Mouse (Mus musculus): ENCODE data around the gene Aars. TPM values are rescaled to one million over a fixed set of nuclear protein-coding genes. Genes with fewer than 3 reads are reported as not detected.

Gene Aars
- polyA plus RNA-seq, 1 experiment from 2014 or later: 51.8 TPM

Small RNA genes lying within 50 kb of the gene (microRNA-seq; reads per million reads assigned to microRNA genes)
- not detected for gene Gm24103
- 1.2 reads per million for gene Mir3473d

Other genes with a start within 250 kb of the Aars start
- gene Il34, start 227.2 kb upstream of the Aars start, polyA plus RNA-seq (2015; fragmentation: Nextera tagmentation; extraction: Ambion mirVana): 0.31 TPM in 1 of 2 replicates, not detected in the other
- 28.4 and 29.7 TPM in 2 replicates for gene Cog4, start 186.5 kb upstream of the Aars start, polyA plus RNA-seq (2015; fragmentation: Nextera tagmentation; extraction: Ambion mirVana)
- gene Sf3b3, start 186.4 kb upstream of the Aars start, polyA plus RNA-seq (2015; fragmentation: Nextera tagmentation; extraction: Ambion mirVana): 56.5 and 58.4 TPM in 2 replicates
- 2.7 and 2.9 TPM in 2 replicates for gene Fuk, start 130.7 kb upstream of the Aars start, polyA plus RNA-seq (2015; fragmentation: Nextera tagmentation; extraction: Ambion mirVana)
- 21.0 and 23.7 TPM in 2 replicates for gene St3gal2, start 113.2 kb upstream of the Aars start, polyA plus RNA-seq (2015; fragmentation: Nextera tagmentation; extraction: Ambion mirVana)
- gene Ddx19a, start 35.3 kb upstream of the Aars start, polyA plus RNA-seq (2015; fragmentation: Nextera tagmentation; extraction: Ambion mirVana): 8.5 and 8.8 TPM in 2 replicates
- gene Ddx19b, start 1.4 kb upstream of the Aars start, polyA plus RNA-seq (2015; fragmentation: Nextera tagmentation; extraction: Ambion mirVana): 2.6 and 2.7 TPM in 2 replicates
- not detected in 2 replicates for gene Exosc6, start 23.2 kb downstream of the Aars start, polyA plus RNA-seq (2015; fragmentation: Nextera tagmentation; extraction: Ambion mirVana)
- not detected in 2 replicates for gene Clec18a, start 59.3 kb downstream of the Aars start, polyA plus RNA-seq (2015; fragmentation: Nextera tagmentation; extraction: Ambion mirVana)
- gene Pdpr, start 61.5 kb downstream of the Aars start, polyA plus RNA-seq (2015; fragmentation: Nextera tagmentation; extraction: Ambion mirVana): 2.5 and 2.9 TPM in 2 replicates
- gene Glg1, start 226.1 kb downstream of the Aars start, polyA plus RNA-seq (2015; fragmentation: Nextera tagmentation; extraction: Ambion mirVana): 14.6 and 17.4 TPM in 2 replicates